Mouse (Mus musculus) brain, adult 2 months (tissue): Measurements from ENCODE around the gene Hat1.

ENCODE experiments used
- DNase-seq: peaks from one replicate; pipeline ENCODE4 v3.0.0; 2011; ENCODE audit warnings: low read depth, low spot score

Gene Hat1

GRCm38 (mm10) chr2:71462553-71462952 lies 73.8 kb downstream of the Hat1 start:
- DNase-seq: no peak

DNA sequence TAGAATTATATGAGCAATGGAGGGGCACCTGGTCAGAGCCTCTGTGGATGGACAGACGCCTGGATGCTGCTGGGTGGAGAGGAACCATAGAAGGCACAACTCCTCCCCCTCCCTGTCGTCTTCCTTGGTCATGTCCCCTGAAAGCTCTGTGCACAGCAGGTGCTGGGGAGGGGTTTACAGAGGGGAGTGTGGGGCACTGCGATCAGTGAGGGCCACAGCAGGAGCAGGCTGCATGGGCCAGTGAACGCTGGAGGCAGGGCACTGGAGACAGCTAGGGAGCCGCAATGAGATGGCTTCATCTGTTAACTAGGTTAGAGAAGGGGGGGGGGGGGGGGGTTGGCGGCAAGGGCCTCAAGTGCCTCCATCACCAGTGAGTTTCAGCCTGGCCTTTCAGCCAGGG lies 77.3 kb downstream of the Hat1 start:
- DNase-seq: peak; percentile 4

- DNase-seq: peak; percentile 73
Measured at GRCm38 (mm10) chr2:71466861-71467450, 78.2 kb downstream of the Hat1 start.

GRCm38 (mm10) chr2:71471094-71471493 lies 82.3 kb downstream of the Hat1 start:
- DNase-seq: no peak

DNA sequence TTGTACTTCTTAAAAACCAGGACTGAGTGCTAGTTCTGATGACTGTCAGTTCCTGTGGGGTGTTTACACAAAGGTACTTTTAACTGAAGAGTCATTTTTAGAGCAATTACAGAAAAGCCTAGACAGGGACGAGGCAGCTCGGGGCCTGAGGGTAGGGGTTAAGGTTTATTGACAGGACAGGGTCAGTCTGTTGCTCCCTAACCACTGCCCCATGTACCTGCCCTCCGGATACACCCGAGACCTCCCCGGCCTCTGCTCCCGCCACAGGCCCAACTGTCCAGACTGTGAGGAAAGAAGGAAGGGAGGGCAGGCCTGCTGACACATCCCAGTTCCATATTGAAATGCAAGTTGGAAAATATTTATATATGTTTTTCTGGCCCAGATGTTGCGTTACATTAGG lies 85.1 kb downstream of the Hat1 start:
- no peak for DNase-seq

DNA sequence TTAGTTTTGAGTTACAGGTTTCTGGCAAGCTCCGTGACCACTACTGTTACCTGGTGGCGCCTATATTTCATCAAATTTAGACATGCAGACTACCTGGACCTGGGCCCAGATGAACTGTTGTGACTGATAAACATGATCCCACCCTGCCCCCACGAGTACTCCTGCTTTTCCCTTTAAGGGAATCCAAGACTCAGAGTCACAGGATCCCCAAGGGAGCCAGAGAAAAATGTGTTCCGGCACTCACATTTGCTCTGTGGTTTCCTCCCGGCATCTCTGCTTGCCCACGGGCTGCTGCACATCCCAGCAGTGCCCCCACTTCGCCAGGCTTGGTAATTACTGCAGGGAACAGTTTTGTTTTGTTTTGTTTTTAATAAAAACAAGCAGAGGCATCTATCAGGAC lies 85.6 kb downstream of the Hat1 start:
- DNase-seq: no peak

- no peak for DNase-seq
Measured at GRCm38 (mm10) chr2:71475311-71475710, 86.6 kb downstream of the Hat1 start.

DNA sequence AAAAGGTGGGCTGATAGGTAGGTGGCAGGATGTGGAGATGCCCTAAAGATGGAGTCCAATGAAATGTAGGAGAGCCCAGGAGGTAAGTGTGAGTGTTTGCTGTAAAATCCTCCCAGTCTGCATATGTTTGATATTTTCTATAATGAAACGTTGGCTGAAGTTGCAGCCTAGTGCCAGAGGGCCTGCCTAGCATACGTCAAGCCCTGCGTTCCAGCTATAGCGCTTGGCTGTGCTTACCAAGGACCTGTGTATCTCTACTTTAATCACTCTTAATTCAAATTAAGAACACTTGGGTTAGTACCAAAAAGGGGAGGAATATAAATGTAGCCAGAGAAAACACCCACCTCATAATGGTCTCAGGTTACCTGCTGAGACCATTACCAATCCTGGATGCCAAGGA lies 87.0 kb downstream of the Hat1 start:
- DNase-seq: no peak

DNA sequence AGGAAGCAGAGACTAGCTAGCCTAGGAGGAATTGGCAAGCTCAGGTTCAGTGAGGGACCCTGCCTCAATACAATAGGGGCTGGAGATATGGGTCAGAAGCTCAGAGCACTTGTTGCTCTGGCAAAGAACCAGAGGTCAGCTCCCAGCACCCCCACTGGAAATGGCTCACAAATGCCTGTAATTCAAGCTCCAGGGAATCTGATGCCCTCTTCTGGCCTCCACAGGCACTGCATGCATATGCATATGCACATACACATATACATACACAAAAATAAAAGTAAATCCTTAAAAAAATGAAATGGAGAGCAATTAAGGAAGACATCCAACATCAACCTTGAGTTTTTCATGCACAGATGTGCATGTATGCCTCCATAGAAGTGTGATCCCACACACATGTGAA lies 89.0 kb downstream of the Hat1 start:
- DNase-seq: no peak

- no peak for DNase-seq
Measured at GRCm38 (mm10) chr2:71479917-71480316, 91.2 kb downstream of the Hat1 start.

GRCm38 (mm10) chr2:71481825-71482224 lies 93.1 kb downstream of the Hat1 start:
- no peak for DNase-seq

- peak; percentile 57 for DNase-seq
Measured at GRCm38 (mm10) chr2:71483046-71483716, 94.4 kb downstream of the Hat1 start.

DNA sequence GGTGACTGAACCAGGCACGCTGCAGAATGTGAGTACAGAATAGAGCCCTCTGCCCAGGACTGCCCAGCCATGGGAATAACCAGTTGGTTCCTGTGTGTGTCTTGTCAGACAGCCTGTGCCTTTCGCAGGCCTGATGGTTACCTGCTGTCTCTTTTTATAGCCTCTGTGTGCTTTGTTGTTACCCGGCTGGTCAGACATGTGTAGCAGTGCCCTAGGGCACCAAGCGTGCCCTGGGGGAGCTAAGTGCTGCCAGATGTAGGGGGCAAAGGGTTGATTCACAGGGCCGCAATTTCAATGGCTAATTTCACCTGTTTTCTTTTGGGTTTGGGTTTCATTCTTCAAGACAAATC lies 94.9 kb downstream of the Hat1 start:
- DNase-seq: no peak
